Mouse (Mus musculus): ENCODE data around the gene Slfn1. TPM values are rescaled to one million over a fixed set of nuclear protein-coding genes. Genes with fewer than 3 reads are reported as not detected.

The Slfn1 gene
- polyA plus RNA-seq (2014; fragmentation: Nextera tagmentation; extraction: Ambion mirVana), result 0.51 TPM in 1 of 2 replicates, not detected in the other

- no peak within 1 kb of the TSS for H3K9ac ChIP-seq (replicated peaks; ENCODE audit: low read length)
- no peaks in the 10 kb centered on the region for H3K36me3 ChIP-seq (ENCODE audit: control insufficient read depth, insufficient read depth, low read length)
- H3K4me3 ChIP-seq (replicated peaks; ENCODE audit: low read depth, low read length), result no peak within 1 kb of the TSS
- DNase-seq (no peak), ATAC-seq (ENCODE audit: low FRiP score, low TSS enrichment) (no peak)
- WGBS, result 92% methylated on average over 13 of the region's 13 CpGs
- no peak within 1 kb of the TSS for H3K27ac ChIP-seq (replicated peaks; ENCODE audit: low read depth, low read length)
- H3K27me3 ChIP-seq (ENCODE audit: control insufficient read depth, insufficient read depth, low read length), result no peaks in the 10 kb centered on the region
- no peaks in the 10 kb centered on the region for H3K9me3 ChIP-seq (ENCODE audit: control insufficient read depth, low read length)
- no peak within 1 kb of the TSS for H3K4me2 ChIP-seq (ENCODE audit: low read length)
- H3K4me1 ChIP-seq (ENCODE audit: control insufficient read depth, insufficient read depth, low read length), result no peaks in the 10 kb centered on the region
These were observed at the start of gene Slfn1 for GRCm38 (mm10) chr11:83116597-83117227. Gene Slfn1 (plus strand): TSS chr11:83116849.

GRCm38 (mm10) chr11:83067982-83068694 is 48.5 kb upstream of the Slfn1 start:
- no peaks in the 10 kb centered on the region for H3K27me3 ChIP-seq (ENCODE audit: control insufficient read depth, insufficient read depth, low read length)
- 75% methylated on average over 4 of the region's 4 CpGs for WGBS
- H3K4me2 ChIP-seq (ENCODE audit: low read length), result no peak overlapping the region
- ATAC-seq (ENCODE audit: low FRiP score, low TSS enrichment) (no peak), DNase-seq (no peak)
- H3K4me3 ChIP-seq (replicated peaks; ENCODE audit: low read depth, low read length), result no peak overlapping the region
- H3K36me3 ChIP-seq (ENCODE audit: control insufficient read depth, insufficient read depth, low read length), result no peaks in the 10 kb centered on the region
- no peak overlapping the region for H3K27ac ChIP-seq (replicated peaks; ENCODE audit: low read depth, low read length)
- H3K9ac ChIP-seq (replicated peaks; ENCODE audit: low read length), result no peak overlapping the region
- no peaks in the 10 kb centered on the region for H3K9me3 ChIP-seq (ENCODE audit: control insufficient read depth, low read length)
- H3K4me1 ChIP-seq (ENCODE audit: control insufficient read depth, insufficient read depth, low read length), result no peaks in the 10 kb centered on the region

- 78% methylated on average over 15 of the region's 15 CpGs for WGBS
- Histone ChIP-seq H3K9ac (replicated peaks; ENCODE audit: low read length) (no peak overlapping the region), H3K9me3 (ENCODE audit: control insufficient read depth, low read length) (no peaks in the 10 kb centered on the region), H3K4me1 (ENCODE audit: control insufficient read depth, insufficient read depth, low read length) (no peaks in the 10 kb centered on the region), H3K27ac (replicated peaks; ENCODE audit: low read depth, low read length) (no peak overlapping the region), H3K4me2 (ENCODE audit: low read length) (no peak overlapping the region), H3K36me3 (ENCODE audit: control insufficient read depth, insufficient read depth, low read length) (no peaks in the 10 kb centered on the region), H3K4me3 (replicated peaks; ENCODE audit: low read depth, low read length) (no peak overlapping the region), H3K27me3 (ENCODE audit: control insufficient read depth, insufficient read depth, low read length) (no peaks in the 10 kb centered on the region)
- no peak for ATAC-seq (ENCODE audit: low FRiP score, low TSS enrichment)
- DNase-seq, result no peak
These were observed 46.2 kb upstream of the Slfn1 start for GRCm38 (mm10) chr11:83070321-83070970.

- H3K27ac ChIP-seq (replicated peaks; ENCODE audit: low read depth, low read length), result no peak overlapping the region
- WGBS, result 87% methylated on average over 3 of the region's 3 CpGs
- no peak overlapping the region for H3K4me3 ChIP-seq (replicated peaks; ENCODE audit: low read depth, low read length)
These were observed 38.8 kb upstream of the Slfn1 start for GRCm38 (mm10) chr11:83077714-83078422.

GRCm38 (mm10) chr11:83078423-83079140 is 38.1 kb upstream of the Slfn1 start:
- ATAC-seq (ENCODE audit: low FRiP score, low TSS enrichment) (no peak), DNase-seq (no peak)
- WGBS, result 89% methylated on average over 5 of the region's 5 CpGs
- no peaks in the 10 kb centered on the region for H3K36me3 ChIP-seq (ENCODE audit: control insufficient read depth, insufficient read depth, low read length)
- H3K4me2 ChIP-seq (ENCODE audit: low read length), result no peak overlapping the region
- H3K4me3 ChIP-seq (replicated peaks; ENCODE audit: low read depth, low read length), result no peak overlapping the region
- no peaks in the 10 kb centered on the region for H3K4me1 ChIP-seq (ENCODE audit: control insufficient read depth, insufficient read depth, low read length)
- no peaks in the 10 kb centered on the region for H3K27me3 ChIP-seq (ENCODE audit: control insufficient read depth, insufficient read depth, low read length)
- no peak overlapping the region for H3K27ac ChIP-seq (replicated peaks; ENCODE audit: low read depth, low read length)
- no peaks in the 10 kb centered on the region for H3K9me3 ChIP-seq (ENCODE audit: control insufficient read depth, low read length)
- H3K9ac ChIP-seq (replicated peaks; ENCODE audit: low read length), result no peak overlapping the region

More at GRCm38 (mm10) chr11:83077714-83078422, 38.8 kb upstream of the Slfn1 start:
- ATAC-seq (ENCODE audit: low FRiP score, low TSS enrichment) (no peak), DNase-seq (no peak)
- Histone ChIP-seq H3K36me3 (ENCODE audit: control insufficient read depth, insufficient read depth, low read length) (no peaks in the 10 kb centered on the region), H3K4me1 (ENCODE audit: control insufficient read depth, insufficient read depth, low read length) (no peaks in the 10 kb centered on the region), H3K9me3 (ENCODE audit: control insufficient read depth, low read length) (no peaks in the 10 kb centered on the region), H3K27me3 (ENCODE audit: control insufficient read depth, insufficient read depth, low read length) (no peaks in the 10 kb centered on the region), H3K4me2 (ENCODE audit: low read length) (no peak overlapping the region), H3K9ac (replicated peaks; ENCODE audit: low read length) (no peak overlapping the region)

- no peaks in the 10 kb centered on the region for H3K36me3 ChIP-seq (ENCODE audit: control insufficient read depth, insufficient read depth, low read length)
- H3K27me3 ChIP-seq (ENCODE audit: control insufficient read depth, insufficient read depth, low read length), result no peaks in the 10 kb centered on the region
- no peak overlapping the region for H3K9ac ChIP-seq (replicated peaks; ENCODE audit: low read length)
- H3K27ac ChIP-seq (replicated peaks; ENCODE audit: low read depth, low read length), result no peak overlapping the region
- ATAC-seq (ENCODE audit: low FRiP score, low TSS enrichment) (no peak), DNase-seq (no peak)
- H3K4me3 ChIP-seq (replicated peaks; ENCODE audit: low read depth, low read length), result no peak overlapping the region
- no peak overlapping the region for H3K4me2 ChIP-seq (ENCODE audit: low read length)
- WGBS, result 90% methylated on average over 9 of the region's 9 CpGs
- no peaks in the 10 kb centered on the region for H3K9me3 ChIP-seq (ENCODE audit: control insufficient read depth, low read length)
- no peaks in the 10 kb centered on the region for H3K4me1 ChIP-seq (ENCODE audit: control insufficient read depth, insufficient read depth, low read length)
These were observed 37.0 kb upstream of the Slfn1 start for GRCm38 (mm10) chr11:83079487-83080199.

- DNase-seq (no peak), ATAC-seq (ENCODE audit: low FRiP score, low TSS enrichment) (no peak)
- Histone ChIP-seq H3K27ac (replicated peaks; ENCODE audit: low read depth, low read length) (no peak overlapping the region), H3K4me3 (replicated peaks; ENCODE audit: low read depth, low read length) (no peak overlapping the region), H3K36me3 (ENCODE audit: control insufficient read depth, insufficient read depth, low read length) (no peaks in the 10 kb centered on the region), H3K4me1 (ENCODE audit: control insufficient read depth, insufficient read depth, low read length) (no peaks in the 10 kb centered on the region), H3K9ac (replicated peaks; ENCODE audit: low read length) (no peak overlapping the region), H3K9me3 (ENCODE audit: control insufficient read depth, low read length) (no peaks in the 10 kb centered on the region), H3K4me2 (ENCODE audit: low read length) (no peak overlapping the region), H3K27me3 (ENCODE audit: control insufficient read depth, insufficient read depth, low read length) (no peaks in the 10 kb centered on the region)
- WGBS, result 70% methylated on average over 7 of the region's 7 CpGs
These were observed 33.7 kb upstream of the Slfn1 start for GRCm38 (mm10) chr11:83082741-83083473.

Measured in midbrain, embryonic 14.5 days (tissue).